Mouse (Mus musculus) olfactory bulb, adult 2 months (tissue): ENCODE measurements around the gene Cop1.

ENCODE experiments used
- CTCF ChIP-seq: fragments of 200-500 bp; IDR thresholded peaks from 2 replicates; pipeline ENCODE4 v1.5.1; 2012; ENCODE audit warnings: low read depth, mild to moderate bottlenecking, low read length, moderate library complexity; ENCODE audit not compliant: insufficient read depth
- POLR2A ChIP-seq: fragments of 200-500 bp; IDR thresholded peaks from 2 replicates; pipeline ENCODE4 v1.6.1; 2012; ENCODE audit warnings: mild to moderate bottlenecking, low read depth, low read length, moderate library complexity; ENCODE audit not compliant: insufficient read depth

- no peak for TF ChIP-seq CTCF
- no peak for TF ChIP-seq POLR2A
Observed at GRCm38 (mm10) chr1:159393070-159393699, 161.1 kb downstream of the Cop1 start.
